Mouse (Mus musculus) mouse embryonic stem cell (cell line): ENCODE data around the gene Mettl24.

ENCODE experiments used
- in situ Hi-C, 2 experiments: fragments of 300-500 bp; cut with MboI; formaldehyde crosslinking; loops; 1 replicate in 1 of 2; 3 replicates in 1 of 2; pipeline ENCODE4 v1.14.3; 2019 to 2020; ENCODE audit warnings: low sequenced_read_pairs in 2 of 2, low pct_unique_long_range_greater_than_20kb in 1 of 2, mixed read lengths in 1 of 2; ENCODE audit not compliant: unreplicated experiment in 1 of 2

Gene Mettl24

GRCm38 (mm10) chr10:40678477-40678876 is 4.6 kb upstream of the Mettl24 start:
- in situ Hi-C loops = no loop called here

- in situ Hi-C loops = no loop called here
These were observed 612 bp upstream of the Mettl24 start for GRCm38 (mm10) chr10:40682470-40682869.

GRCm38 (mm10) chr10:40683868-40684253 is 779 bp downstream of the Mettl24 start:
- in situ Hi-C loops = no loop called here

GRCm38 (mm10) chr10:40684326-40684725 is 1.2 kb downstream of the Mettl24 start:
- in situ Hi-C loops = no loop called here

- in situ Hi-C loops = no loop called here
These were observed 2.6 kb downstream of the Mettl24 start for GRCm38 (mm10) chr10:40685641-40686040.

GRCm38 (mm10) chr10:40686976-40687375 is 3.9 kb downstream of the Mettl24 start:
- in situ Hi-C loops = no loop called here

GRCm38 (mm10) chr10:40687407-40687806 is 4.3 kb downstream of the Mettl24 start:
- in situ Hi-C loops = no loop called here

- in situ Hi-C loops = no loop called here
These were observed 5.2 kb downstream of the Mettl24 start for GRCm38 (mm10) chr10:40688266-40688665.

- in situ Hi-C loops = no loop called here
These were observed 5.8 kb downstream of the Mettl24 start for GRCm38 (mm10) chr10:40688873-40689272.

- in situ Hi-C loops = no loop called here
These were observed 15.6 kb downstream of the Mettl24 start for GRCm38 (mm10) chr10:40698652-40699051.

- in situ Hi-C loops = no loop called here
These were observed 28.0 kb downstream of the Mettl24 start for GRCm38 (mm10) chr10:40711127-40711526.

GRCm38 (mm10) chr10:40713018-40713608 is 30.0 kb downstream of the Mettl24 start:
- in situ Hi-C loops = no loop called here

GRCm38 (mm10) chr10:40713829-40714228 is 30.7 kb downstream of the Mettl24 start:
- in situ Hi-C loops = no loop called here

- in situ Hi-C loops = no loop called here
These were observed 32.1 kb downstream of the Mettl24 start for GRCm38 (mm10) chr10:40715151-40715550.

- in situ Hi-C loops = no loop called here
These were observed 33.2 kb downstream of the Mettl24 start for GRCm38 (mm10) chr10:40716296-40716695.

GRCm38 (mm10) chr10:40716713-40717112 is 33.6 kb downstream of the Mettl24 start:
- in situ Hi-C loops = no loop called here

GRCm38 (mm10) chr10:40718362-40718761 is 35.3 kb downstream of the Mettl24 start:
- in situ Hi-C loops = no loop called here

GRCm38 (mm10) chr10:40719062-40719461 is 36.0 kb downstream of the Mettl24 start:
- in situ Hi-C loops = no loop called here

- in situ Hi-C loops = no loop called here
These were observed 37.8 kb downstream of the Mettl24 start for GRCm38 (mm10) chr10:40720883-40721282.

GRCm38 (mm10) chr10:40724342-40724741 is 41.3 kb downstream of the Mettl24 start:
- in situ Hi-C loops = no loop called here

- in situ Hi-C loops = no loop called here
These were observed 42.0 kb downstream of the Mettl24 start for GRCm38 (mm10) chr10:40725066-40725465.
